Mouse (Mus musculus): Measurements from ENCODE around the gene Stat3. TPM values are rescaled to one million over a fixed set of nuclear protein-coding genes. Genes with fewer than 3 reads are reported as not detected.

The Stat3 gene
- polyA plus RNA-seq, 2 experiments from 2014 or later, result 105 to 122 TPM

DNA sequence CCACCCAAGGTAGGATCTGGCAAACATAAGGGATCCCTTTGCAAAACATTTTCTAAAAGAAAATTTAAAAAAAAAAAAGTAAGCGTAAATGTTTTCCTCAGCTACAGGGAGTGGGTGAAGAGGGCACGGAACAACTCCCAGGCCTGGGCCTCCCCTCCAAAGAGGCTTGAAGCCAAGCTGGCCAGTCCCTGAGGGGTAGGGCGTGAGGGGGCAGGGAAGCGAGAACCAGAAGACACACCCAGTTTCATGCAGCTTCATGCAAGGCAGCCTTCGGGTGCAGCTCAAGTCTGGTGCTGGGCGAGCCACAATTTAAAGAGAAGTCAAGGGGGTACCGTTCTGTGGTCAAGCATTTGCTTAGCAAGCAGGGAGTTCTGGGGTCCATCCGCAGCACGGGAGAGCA, 24.3 kb upstream of the Stat3 start:
- no peak for ATAC-seq

DNA sequence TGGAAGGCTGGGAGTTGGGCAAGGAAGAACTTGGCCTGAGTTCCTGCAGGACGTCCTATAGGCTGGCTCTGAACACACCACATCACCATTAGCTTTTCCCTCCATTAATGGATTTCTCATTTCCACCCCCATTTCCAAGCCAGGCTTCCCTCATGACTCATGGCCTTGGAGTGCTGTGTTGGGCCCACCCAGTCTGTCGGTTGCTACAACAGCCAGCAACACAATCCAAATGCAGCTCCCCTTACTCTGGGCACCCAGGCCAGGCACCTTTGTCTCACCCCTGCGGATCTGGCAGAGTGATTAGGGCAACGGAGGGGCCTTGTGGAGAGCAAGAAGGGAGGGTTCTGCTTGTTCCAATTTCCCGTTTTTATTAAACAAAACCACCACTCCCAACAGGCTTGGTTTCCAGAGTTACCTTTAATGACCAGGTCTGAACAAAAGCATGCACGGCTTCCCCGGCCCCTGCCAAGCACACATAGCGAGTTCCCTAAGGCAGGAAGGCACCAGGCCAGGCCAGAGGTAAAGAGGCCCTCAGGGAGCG, 23.1 kb upstream of the Stat3 start:
- no peak for ATAC-seq

DNA sequence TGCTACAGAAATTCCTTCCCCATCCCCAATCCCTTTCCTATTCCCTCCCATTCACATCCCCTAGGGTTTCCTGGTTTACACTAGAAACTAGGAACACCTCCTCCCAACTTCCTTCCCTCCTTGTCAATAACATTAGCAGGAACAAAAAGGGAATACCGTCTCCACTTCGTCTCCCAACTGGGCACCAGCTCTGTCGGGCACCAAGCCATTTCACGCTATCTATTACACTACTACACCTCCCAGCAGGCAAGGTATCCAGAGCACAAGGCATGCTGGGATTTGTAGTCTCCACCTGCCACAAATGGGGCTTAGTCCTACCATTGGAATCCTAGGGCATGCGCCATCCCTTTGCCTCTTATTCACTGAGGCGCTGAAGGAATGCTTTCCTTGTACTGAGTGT, 21.2 kb upstream of the Stat3 start:
- no peak for ATAC-seq

DNA sequence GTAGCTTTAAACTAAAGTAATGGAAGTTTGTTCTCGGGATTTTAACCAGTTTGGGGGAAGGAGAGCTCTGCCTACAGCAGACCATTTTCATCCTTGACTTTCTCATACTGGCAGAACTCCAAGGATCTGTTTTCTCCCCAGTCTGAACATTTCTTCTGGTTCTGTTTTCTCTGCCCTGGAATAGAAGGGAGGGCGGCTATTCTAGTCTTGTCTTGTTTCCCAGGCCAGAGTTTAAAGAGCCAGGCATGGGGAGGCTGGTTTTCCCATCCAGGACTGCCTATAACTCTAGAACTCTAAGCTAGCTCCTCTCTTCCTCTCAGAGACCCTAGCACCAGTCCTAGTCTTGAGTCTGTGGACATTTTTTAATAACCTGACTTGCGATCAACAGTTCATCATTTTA, 20.5 kb upstream of the Stat3 start:
- no peak for ATAC-seq

DNA sequence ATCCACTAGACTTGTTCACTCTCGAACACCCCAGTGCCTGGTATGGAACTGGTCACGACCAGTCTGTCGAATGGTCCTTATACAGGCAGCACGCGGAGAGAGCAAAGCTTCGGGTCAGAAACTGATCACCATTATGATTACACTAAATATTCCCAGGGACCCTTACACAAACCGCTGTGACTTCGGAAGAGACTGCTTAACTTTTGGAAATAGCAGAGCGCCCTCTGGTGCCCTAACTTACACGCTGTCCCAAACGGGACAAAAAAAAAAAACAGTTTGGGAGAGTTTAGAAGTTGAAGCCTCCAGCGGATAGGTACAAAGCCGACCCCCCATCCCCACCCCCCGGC, 20.1 kb upstream of the Stat3 start:
- peak; percentile 45 for ATAC-seq

DNA sequence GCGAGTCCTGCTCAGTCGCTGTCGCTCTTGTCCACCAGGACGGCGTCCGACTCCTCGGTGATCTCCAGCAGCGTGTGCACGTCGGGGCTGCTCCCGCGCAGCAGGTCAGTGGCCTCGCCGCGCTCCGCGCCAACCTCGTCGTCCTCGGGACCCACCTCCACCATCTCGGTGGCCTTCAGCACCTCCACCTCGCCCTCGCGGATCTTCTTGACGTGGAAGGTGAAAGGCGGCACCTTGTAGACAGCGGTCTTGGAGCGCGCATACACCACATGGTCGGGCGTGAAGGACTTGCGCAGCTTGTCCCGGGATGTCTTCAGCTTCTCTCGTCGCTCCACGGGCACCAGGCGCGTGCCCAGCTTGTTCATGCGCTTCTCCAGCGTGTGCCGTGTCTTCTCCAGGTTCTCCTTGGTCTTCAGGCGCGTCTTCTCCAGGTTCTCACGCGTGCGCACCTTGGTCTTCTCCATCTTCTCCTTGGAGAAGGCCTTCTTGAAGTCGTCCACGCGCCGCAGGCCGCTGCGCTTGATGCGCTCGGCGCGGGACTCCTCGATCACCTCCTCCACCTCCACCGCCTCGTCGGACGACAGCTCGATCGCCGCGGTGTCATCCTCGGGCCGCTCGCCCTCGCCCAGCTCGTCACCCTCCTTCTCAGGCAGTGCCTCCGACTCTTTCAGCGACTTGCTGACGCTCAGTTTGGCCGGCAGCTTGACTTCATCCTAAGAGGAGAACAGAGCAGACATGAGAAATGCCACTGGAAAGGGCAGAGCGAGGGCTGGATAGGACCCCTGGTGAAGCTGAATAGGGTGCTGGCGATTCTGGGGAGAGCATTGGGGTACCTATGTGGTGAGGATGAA, 19.5 kb upstream of the Stat3 start:
- ATAC-seq, result no peak

DNA sequence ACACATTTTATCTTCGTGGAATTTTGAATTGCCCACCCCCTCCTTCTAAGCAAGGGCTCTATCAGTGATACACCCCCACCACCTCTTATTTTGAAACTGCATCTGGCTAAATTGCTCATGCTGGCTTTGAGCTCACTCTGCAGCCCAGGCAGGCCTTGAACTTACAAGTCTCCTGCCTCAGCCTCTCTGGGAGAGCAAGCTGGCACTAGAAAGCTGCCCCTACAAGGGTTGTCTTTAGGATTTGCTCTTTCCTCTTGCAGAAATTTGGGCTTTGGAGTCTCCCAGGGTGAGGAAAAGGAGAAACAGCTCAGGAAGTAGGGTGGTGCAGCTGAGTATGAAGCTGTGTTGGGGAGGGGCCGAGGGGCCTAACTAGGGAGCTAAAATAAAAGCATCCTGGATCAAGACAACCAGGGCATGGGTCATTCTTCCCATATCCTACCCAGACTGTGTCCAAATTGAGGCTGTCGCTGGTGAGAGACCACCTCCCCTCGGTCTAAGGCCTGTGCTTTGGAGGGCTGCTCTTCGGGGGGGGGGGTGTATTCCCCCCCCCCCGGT, 18.7 kb upstream of the Stat3 start:
- ATAC-seq, result no peak

DNA sequence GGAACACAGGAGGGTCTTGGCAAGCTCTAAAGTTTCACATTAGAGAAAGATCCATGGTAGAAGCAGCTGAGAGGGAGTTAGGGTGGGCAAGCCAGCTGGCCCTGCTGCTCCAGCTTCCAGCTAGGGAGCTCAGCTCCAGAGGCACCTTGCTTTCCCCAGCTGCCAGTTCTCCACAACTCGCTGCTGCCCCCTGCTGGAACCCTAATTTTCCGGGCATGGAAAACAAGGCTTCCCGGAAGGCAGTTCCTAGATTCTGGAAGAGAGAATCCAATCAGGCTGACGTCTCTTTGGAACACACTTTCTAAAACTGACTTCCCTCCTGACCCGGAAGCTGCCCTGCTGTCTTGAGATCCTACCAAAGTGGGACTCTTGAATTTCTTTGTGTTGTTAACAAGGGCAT, 17.9 kb upstream of the Stat3 start:
- ATAC-seq, result peak; percentile 29

DNA sequence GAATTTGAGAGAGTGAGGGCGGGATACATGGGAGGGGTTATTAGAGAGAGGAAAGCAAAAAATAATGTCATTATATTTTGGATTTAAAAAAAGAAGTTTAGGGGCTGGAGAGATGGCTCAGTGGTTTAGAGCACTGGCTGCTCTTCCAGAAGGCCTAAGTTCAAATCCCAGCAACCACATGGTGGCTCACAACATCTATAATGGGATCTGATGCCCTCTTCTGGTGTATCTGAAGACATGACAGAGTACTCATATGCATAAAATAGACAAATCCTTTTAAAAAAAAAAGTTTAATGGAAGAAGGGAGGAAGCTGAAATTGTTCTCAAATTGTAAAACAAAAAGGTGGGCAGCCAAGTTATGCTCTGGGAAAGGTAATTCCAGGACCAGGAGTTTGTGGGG, 10.2 kb upstream of the Stat3 start:
- ATAC-seq, result no peak

DNA sequence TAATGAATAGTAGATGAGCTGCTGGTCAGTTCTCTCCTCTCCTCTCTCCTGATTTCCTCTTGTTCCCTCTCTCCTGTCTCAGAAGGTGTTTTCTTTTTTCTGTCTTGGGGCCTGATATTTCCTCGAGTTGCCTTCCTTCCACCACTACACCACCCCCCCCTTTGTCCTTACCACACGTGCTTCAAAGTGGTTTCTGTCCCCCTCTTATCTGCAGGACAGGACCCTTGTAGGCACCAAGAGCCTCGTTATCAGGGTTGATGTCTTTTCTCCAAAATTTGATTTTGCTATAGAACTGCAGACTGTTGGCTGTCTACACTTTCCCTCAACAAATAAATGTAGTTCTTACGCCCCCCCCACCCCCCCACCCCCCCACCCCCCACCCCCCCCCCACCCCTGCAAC, 9.0 kb upstream of the Stat3 start:
- no peak for ATAC-seq

DNA sequence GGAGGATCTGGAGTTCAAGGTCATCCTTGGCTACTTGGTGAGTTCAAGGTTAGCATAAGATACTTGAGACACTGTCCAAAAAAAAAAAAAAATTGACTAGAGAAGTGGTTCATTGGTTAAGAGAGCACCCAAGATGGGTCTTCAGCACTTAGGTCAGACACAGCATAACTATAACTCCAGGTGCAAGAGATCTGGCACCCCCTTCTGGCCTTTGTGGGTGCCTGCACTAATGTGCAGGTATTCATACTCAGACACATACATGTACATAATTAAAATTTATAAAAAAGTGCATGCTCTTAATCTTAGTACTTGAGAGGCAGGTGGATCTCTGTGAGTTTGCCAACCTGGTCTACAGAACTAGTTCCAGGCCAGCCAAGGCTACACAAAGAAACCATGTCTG, 8.2 kb upstream of the Stat3 start:
- ATAC-seq, result no peak

DNA sequence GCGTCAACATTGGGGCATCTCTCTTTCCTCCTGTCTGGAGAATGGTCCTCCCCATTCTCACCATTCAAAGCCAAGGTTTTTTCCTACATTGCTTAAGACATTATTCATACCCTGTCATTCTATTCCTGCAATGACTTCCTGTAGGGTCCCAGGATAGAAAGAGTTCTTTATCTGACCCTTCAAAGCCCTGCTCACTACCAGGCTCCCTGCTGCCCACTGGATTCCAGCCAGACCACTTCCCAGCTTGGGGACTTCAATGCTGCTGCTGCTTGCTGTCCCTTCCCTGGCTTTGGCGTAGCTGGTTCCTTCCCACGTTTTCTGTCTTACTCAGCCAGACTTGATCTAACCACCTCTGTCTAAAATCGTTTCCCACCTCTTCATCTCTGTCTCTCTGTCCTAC, 7.5 kb upstream of the Stat3 start:
- no peak for ATAC-seq

DNA sequence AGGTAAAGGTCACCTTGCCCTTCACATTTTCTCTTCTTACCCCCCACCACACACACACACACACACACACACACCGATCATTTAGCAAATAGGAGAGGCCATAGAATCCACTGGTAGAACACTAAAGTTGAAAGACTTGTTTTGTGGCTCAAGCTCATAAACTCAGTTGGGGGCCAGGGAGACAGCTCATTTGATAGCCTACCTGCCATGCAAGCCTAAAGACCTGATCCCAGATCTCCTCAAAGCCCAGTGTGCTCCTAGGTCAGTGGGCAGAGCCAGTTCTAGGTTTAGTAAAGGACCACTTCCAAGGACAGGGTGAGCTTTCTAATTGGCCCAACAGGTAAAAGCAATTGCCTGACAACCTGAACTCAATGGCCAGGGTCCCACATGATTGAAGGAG, 3.0 kb upstream of the Stat3 start:
- no peak for ATAC-seq

DNA sequence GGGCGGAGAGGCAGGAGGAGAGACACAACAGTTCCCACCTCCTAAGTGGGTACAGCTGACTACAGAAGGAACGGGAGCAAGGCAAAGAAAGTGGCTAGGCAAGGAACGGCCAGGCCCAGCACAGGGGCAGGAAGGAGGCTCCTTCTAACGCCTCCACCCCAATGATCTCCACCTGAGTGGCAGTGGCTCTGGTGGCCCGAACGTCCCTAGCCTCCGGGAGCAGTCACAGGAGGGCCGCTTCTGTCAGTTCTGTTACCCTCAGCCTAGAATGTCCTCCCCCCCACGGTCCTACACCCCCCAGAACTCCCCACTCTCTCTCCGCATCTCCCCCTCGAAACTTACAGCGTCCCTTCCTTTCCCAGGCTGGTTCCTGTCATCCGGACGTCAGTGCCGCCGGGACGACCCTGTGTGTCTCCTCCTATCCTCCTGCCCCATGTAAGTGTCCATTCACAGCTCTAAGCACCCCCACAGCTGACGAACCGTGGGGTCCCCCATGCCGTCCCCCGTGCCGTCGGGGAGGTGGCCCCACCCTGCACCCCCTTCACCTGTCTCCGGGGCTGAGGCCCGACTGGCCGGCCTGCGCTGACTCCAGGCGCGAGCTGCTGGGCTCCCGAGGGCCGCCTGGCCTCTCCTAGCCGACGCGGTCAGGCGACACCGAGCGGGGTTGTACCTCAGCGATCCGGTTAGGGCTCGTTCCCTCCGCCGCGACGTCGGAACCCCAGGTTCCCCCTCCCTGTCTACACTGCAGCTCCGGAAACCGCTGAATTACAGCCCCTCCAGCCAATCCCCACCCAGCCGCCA, 429 bp downstream of the Stat3 start:
- ATAC-seq, result no peak

DNA sequence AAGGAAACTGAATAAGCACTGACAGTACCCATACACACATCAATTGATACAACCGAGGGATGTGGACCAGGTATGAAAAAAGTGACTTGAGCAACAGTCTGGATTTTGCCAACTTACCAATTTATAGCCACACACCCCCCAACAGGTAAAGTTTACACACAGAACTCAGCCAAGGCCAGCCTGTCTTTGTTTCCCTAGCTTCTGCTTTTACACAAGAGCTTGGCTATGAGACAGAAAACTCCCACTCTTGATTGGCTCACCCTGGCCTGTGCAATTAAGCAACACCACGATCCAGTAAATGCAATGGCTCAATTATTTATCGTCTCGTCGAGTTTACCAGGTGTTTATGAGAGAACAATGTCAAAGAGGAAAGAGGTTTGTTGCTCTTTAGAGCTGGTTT, 1.2 kb downstream of the Stat3 start:
- ATAC-seq, result no peak

DNA sequence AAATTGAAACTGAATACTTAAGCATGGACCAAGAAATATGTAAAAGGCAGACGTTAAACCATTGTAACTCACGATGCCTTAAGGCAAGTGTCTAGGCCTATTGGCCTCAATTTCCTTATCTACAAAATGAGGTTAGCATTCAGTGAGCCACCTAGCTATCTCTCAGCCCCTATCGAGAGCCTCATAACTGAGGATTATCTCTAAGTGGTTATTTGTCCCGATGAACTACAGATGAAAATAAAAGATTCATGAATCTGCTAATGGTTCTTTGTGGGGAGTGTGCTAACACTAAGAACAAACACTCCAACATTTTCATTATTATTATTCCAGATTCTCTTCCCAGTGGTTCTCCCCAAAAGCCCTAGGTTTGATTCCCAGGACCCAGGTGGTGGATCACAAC, 2.0 kb downstream of the Stat3 start:
- no peak for ATAC-seq

DNA sequence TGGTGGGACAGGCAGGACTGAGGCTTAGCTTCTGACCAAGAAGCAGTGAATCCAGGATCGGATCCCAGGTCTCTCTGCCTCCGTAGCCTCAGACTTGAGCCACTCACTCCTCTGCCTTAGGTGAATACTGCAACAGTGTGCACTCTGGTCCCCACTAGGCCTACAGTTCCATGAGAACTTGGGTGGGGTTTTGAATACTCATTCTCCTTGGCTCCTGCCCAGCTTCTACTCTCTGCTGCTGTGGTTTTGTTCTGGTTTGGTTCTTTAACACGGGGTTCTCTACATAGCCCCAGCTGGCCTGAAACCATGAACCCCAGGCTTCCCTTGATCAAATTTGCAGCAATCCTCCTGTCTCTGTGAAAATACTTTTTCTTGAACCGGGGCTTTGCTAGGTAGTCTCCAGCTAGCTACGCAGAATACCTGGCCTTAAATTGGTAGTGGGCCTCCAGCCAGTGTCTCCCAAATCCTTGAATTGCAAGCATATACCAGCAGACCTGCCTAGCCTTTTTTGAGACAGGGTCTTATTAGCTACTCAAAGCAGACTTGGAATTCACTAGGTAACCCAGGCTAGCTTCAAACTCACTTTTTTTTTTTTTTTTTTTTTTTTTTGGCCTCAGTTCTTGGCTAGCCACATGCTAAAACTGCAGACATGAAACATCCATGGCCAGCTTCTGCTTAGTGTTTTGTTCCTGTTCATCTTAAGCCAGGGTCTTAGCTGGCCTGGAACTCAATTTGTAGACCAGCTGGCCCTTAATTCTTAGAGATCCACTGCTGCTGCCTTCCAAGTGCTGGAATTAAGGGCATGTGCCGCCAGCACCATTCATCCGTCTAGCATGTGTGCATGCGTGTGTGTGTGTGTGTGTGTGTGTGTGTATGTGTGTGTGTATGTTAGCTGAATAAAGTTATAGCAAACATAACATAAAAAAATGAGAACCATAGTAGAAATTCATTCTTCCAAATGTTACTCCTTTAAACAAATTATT, 3.7 kb downstream of the Stat3 start:
- no peak for ATAC-seq

DNA sequence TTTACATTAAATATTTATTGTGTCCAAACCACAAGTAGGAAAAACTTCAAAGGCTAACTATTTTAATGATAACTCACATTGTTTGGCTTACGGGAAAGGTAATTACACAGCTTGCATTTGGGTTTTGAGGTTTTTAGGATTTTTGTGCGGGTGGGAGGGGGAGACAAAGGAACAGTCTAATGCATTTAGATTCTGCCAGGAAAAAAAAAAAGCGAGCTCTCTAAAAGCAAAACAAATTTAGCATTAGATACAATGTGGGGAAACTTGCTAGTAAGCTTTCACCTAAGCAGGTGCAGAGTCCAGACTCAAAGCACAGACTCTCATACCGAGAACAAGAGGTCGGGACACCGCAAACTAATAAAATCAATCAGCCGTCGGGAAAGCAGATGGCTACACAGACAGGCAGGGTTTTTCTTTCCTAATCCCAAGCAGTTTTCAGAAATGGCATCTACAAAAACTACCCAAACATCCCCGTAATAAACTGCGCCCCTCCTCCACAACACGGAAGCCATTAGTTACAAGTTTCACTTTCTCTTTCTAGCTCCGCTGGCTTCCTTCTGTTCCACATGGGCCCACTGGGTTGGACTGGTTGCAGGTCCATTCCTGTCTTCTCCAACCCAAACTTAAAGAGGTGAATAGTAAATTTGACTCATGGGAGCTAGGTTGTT, 8.0 kb downstream of the Stat3 start:
- peak; percentile 91 for ATAC-seq

DNA sequence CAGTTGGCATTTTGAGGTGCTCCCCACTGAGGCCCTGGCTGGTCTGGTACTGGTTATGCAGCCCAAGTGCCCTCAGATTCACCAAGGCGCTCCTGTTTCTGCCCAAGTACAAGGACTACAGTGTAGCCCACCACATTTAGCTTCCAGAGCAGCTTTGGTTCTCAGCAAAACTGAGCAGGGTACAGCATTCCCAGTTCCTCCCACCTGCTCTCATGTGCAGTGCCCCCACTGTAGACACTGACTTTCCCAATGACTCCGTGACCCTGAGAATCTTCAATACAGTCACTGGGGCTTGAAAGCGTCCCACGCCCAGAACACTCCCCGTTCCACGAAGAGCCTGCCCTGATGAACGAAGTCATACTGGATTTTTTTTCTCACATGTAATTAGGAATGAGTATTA, 8.7 kb downstream of the Stat3 start:
- no peak for ATAC-seq

DNA sequence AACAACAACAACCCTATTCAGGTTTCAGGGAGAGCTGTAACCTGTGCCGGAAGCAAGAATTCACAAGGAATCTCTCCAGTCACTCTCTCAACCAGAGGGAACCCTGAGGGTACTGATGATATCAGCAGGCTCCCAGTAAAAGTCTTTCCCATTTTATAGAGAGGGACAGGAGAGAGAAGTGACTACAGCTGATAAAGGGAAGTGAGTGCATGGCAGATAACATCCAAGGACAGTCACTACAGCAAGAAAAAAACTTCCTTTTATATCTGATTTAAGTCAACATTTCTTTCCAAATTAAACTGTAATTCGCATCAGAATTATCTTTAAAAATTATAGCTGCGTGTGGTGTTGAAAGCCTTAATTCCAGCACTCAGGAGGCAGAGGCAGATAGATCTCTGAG, 12.0 kb downstream of the Stat3 start:
- no peak for ATAC-seq

DNA sequence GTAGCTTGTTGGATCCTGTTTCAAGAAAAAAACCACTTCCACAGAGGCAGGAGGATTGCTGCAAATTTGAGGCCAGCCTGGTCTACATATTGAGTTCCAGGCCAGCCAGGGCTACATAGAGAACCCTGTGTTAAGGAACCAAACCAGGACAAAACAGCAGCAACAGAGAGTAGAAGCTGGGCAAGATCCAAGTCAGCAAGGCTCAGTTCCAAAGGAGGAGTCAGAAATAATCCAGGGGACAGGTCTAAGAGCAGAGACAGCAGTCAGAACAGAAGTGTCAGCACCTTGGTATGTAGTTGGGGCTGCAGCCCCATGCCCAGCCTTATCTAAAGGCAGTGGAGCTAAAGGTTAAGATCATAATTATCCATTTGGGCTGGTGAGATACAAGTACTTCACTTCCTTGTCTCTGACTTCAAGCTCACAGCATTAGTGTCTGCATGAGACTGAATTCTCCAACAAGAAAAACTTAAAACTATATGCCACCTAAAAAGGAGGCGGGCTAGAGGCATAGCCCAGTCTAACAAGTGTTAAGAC, 14.9 kb downstream of the Stat3 start:
- ATAC-seq, result no peak
